Mouse (Mus musculus) adrenal gland, postnatal 4 days (tissue): ENCODE measurements around the gene Oog4. TPM values are rescaled to one million over a fixed set of nuclear protein-coding genes. Genes with fewer than 3 reads are reported as not detected.
"Not testable (repeated sequence)": the region's sequence is repeated elsewhere in the genome, so short reads cannot be mapped to it uniquely, and the experiment has no call there.

Experiments used
- DNase-seq, 2 experiments: peaks; one replicate each; pipeline ENCODE4 v3.0.0; 2021 to 2022; ENCODE audit warnings: low spot score in 2 of 2, mixed read lengths in 2 of 2
- long read RNA-seq, 2 experiments: library from polyadenylated mRNA; stranded (forward); transcript quantifications; one replicate each; pipeline ENCODE4 v2.0.0; 2021
- total RNA-seq, 2 experiments: library from RNA; stranded (reverse); gene quantifications; 2 replicates each; pipeline ENCODE4 v1.2.3; 2021

Gene Oog4
- total RNA-seq, result not detected
- long read RNA-seq, experiment 1, result 0 reads
- long read RNA-seq, experiment 2, result 0 reads

GRCm38 (mm10) chr4:143450224-143450623 lies at the start of gene Oog4:
Gene Oog4 (minus strand): TSS chr4:143450324.
- DNase-seq, result no peak

- not testable (repeated sequence) for DNase-seq
Measured at GRCm38 (mm10) chr4:143426770-143427169, 23.4 kb downstream of the Oog4 start.

GRCm38 (mm10) chr4:143414121-143414520 lies 36.0 kb downstream of the Oog4 start:
- DNase-seq, result no peak

- DNase-seq, result no peak
Measured at GRCm38 (mm10) chr4:143413621-143414020, 36.5 kb downstream of the Oog4 start.

GRCm38 (mm10) chr4:143412219-143413092 lies 37.7 kb downstream of the Oog4 start, which contains the start of gene Pramef8:
Gene Pramef8 (plus strand): TSS chr4:143412426.
- peak; percentile 68 to 78 for DNase-seq

GRCm38 (mm10) chr4:143411566-143412218 lies 38.4 kb downstream of the Oog4 start:
- no peak for DNase-seq

- no peak for DNase-seq
Measured at GRCm38 (mm10) chr4:143394181-143394580, 55.9 kb downstream of the Oog4 start, which contains the start of gene Pramel1. Gene Pramel1 (plus strand): TSS chr4:143394428.

GRCm38 (mm10) chr4:143388955-143389702 lies 61.0 kb downstream of the Oog4 start:
- no peak for DNase-seq

Other genes starting within 250 kb of the Oog4 start
- gene Prdm2, start 237.3 kb downstream of the Oog4 start, total RNA-seq, result 10 to 100 TPM; 32.1 to 33.9 TPM
- 10 to 100 TPM; 11.1 to 14.8 TPM for gene Pdpn, start 150.8 kb downstream of the Oog4 start, total RNA-seq
- gene Lrrc38, start 100.6 kb downstream of the Oog4 start, total RNA-seq, result not detected
- not detected for gene Pramel1, start 55.9 kb downstream of the Oog4 start, total RNA-seq
- 10 to 100 TPM; 13.2 to 17.9 TPM for gene Pramef8, start 37.9 kb downstream of the Oog4 start, total RNA-seq
- gene Gm13043, start 61.0 kb upstream of the Oog4 start, total RNA-seq, result not detected
- not detected for gene Gm13040, start 85.6 kb upstream of the Oog4 start, total RNA-seq
- gene BC080695, start 101.4 kb upstream of the Oog4 start, total RNA-seq, result not detected
- gene Gm13057, start 101.4 kb upstream of the Oog4 start, total RNA-seq, result not detected
- gene Gm13083, start 164.7 kb upstream of the Oog4 start, total RNA-seq, result not detected
- gene Gm13088, start 206.9 kb upstream of the Oog4 start, total RNA-seq, result not detected